Mouse (Mus musculus) thymus, adult 2 months (tissue): ENCODE data around the gene Kirrel3. TPM values are rescaled to one million over a fixed set of nuclear protein-coding genes. Genes with fewer than 3 reads are reported as not detected.

Experiments used
- DNase-seq: peaks from one replicate; pipeline ENCODE4 v3.0.0; 2021
- H3K27ac ChIP-seq: fragments of 200-500 bp; 2 replicates; pipeline ENCODE4 v1.5.1; 2012; ENCODE audit warnings: low read length, control low read depth; ENCODE audit not compliant: control insufficient read depth, insufficient read depth
- H3K27me3 ChIP-seq: fragments of 200-500 bp; 2 replicates; pipeline ENCODE4 v1.6.1; 2012; ENCODE audit warnings: mild to moderate bottlenecking, low read length, moderate library complexity, mixed read lengths; ENCODE audit not compliant: control insufficient read depth, insufficient read depth
- H3K36me3 ChIP-seq: fragments of 200-500 bp; 2 replicates; pipeline ENCODE4 v1.6.1; 2012; ENCODE audit warnings: mild to moderate bottlenecking, low read length, moderate library complexity; ENCODE audit not compliant: control insufficient read depth, insufficient read depth
- H3K4me1 ChIP-seq: fragments of 200-500 bp; replicated peaks from 2 replicates; pipeline ENCODE4 v1.6.1; 2012; ENCODE audit warnings: low read length; ENCODE audit not compliant: control insufficient read depth, insufficient read depth
- H3K4me3 ChIP-seq: fragments of 200-500 bp; 2 replicates; pipeline ENCODE4 v1.5.1; 2012; ENCODE audit warnings: mild to moderate bottlenecking, low read length, control low read depth, moderate library complexity; ENCODE audit not compliant: control insufficient read depth, insufficient read depth
- CTCF ChIP-seq: fragments of 200-500 bp; IDR thresholded peaks from 2 replicates; pipeline ENCODE4 v1.5.1; 2012; ENCODE audit warnings: mild to moderate bottlenecking, control low read depth, low read length, moderate library complexity, borderline replicate concordance; ENCODE audit not compliant: control insufficient read depth, poor library complexity, insufficient read depth; ENCODE audit errors: extremely low read depth
- POLR2A ChIP-seq: fragments of 200-500 bp; IDR thresholded peaks from 2 replicates; pipeline ENCODE4 v1.6.1; 2012; ENCODE audit warnings: mild to moderate bottlenecking, low read length, control low read depth, moderate library complexity; ENCODE audit not compliant: control insufficient read depth, poor library complexity, insufficient read depth; ENCODE audit errors: extremely low read depth
- WGBS: fragments of 180-500 bp; shearing (Covaris S2); methylation state at CpG from one replicate; pipeline ENCODE4 v1.1.7; 2018; 5-methylcytosine and 5-hydroxymethylcytosine counted together
- polyA plus RNA-seq: library from polyadenylated mRNA; depleted of rRNA; stranded (reverse); fragments of >200 nt; gene quantifications from 2 replicates; pipeline ENCODE4 v1.2.3, GENCODE M21; 2012

Gene Kirrel3
- polyA plus RNA-seq, 1 experiment: 1.2 TPM

DNA sequence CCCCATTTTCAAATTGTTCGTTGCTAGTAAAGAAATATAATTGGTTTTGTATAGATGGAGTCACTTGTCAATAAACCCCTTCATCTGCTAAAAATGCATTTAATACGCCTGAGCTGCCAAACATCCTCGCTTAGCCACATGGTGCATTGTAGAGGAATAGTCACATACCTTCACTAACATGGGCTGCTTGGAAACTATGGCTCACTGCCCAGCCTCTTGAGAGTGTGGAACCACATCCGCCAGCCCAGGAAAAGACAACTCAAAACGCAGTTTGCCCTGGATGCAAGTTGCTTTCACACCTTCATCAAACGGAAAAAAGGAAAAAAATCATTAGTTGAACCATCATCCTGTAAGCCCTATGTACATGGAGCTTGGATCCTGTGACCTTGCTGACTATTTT lies 472.0 kb downstream of the Kirrel3 start:
- Histone ChIP-seq H3K4me3 (no peak overlapping the region), H3K4me1 (no peaks in the 10 kb centered on the region), H3K36me3 (no peaks in the 10 kb centered on the region), H3K27me3 (no peaks in the 10 kb centered on the region), H3K27ac (no peak overlapping the region)
- DNase-seq: no peak
- no peak for TF ChIP-seq CTCF
- no peak for TF ChIP-seq POLR2A
- WGBS: 88% methylated on average over 6 of the region's 6 CpGs

DNA sequence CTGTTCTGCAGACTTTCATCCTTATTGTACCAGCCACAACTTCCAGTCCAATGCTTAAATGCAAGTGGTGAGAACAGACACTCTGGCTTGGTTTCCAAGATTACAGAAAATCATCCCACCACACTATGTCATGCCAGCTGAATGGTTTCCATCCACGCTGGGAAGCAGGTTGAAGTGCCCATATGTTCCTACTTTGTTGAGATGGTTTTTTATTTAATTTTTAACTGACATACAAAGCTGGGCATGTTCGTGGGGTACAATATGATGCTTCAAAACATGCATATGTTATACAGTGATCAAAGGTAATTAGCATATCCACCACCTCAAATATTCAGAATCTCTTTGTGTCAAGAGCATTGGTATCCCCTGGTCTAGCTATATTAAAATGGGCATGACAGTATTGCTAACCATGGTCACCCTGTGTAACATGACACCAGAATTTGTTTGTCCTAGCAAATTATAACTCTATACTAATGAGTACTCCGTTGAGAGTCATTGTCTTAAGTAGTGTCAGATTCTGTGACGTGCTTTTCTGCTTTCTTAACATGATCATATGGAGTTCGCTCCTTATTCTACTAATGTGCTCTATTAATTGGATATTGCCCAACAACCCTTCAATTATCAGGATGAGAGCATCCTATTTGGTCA lies 472.6 kb downstream of the Kirrel3 start:
- H3K4me3 ChIP-seq: no peak overlapping the region
- no peaks in the 10 kb centered on the region for H3K36me3 ChIP-seq
- TF ChIP-seq CTCF (no peak), POLR2A (no peak)
- no peaks in the 10 kb centered on the region for H3K4me1 ChIP-seq
- H3K27me3 ChIP-seq: no peaks in the 10 kb centered on the region
- no peak for DNase-seq
- H3K27ac ChIP-seq: no peak overlapping the region
- 88% methylated on average over 5 of the region's 5 CpGs for WGBS

DNA sequence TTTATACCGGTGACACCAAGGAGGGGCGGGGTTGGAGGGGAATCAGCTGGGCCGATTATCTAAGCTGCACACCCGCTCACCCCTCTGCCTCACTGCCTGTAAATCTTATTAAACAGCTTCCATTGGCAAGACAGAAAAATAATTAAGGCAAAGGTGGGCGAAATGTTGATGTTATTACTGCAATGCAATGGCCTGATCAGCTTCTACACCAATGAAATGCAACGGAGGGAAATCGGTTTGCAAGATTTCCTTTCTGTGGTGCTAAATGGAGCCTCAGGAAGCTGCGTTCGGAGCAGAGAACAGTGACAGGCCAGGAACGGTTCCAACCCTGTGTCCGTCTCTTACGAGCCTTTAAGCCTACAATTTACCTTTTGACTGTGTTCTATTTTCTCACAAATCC lies 475.0 kb downstream of the Kirrel3 start:
- no peak overlapping the region for H3K27ac ChIP-seq
- H3K36me3 ChIP-seq: no peaks in the 10 kb centered on the region
- WGBS: 68% methylated on average over 12 of the region's 12 CpGs
- no peaks in the 10 kb centered on the region for H3K27me3 ChIP-seq
- TF ChIP-seq POLR2A (no peak), CTCF (no peak)
- H3K4me1 ChIP-seq: no peaks in the 10 kb centered on the region
- no peak overlapping the region for H3K4me3 ChIP-seq
- no peak for DNase-seq

DNA sequence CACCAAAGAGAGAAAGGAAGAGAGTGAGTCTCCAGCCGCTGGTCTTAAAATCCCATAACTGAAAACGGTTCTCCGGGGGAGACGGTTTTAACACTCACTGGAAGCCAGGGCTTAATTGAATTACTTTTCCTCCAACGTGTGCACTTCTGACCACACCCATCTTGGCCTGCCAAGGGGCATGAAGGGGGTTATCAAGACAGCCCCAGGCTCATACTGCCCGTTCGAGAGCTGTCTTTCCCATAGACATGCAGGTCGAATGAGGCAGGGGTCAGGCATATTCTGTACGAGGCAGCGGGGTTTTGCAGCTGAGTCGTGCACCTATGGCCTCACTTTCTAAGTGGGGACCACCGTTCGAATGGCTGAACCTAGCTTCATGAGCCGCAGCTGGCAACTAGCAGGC lies 475.5 kb downstream of the Kirrel3 start:
- H3K27me3 ChIP-seq: no peaks in the 10 kb centered on the region
- H3K27ac ChIP-seq: no peak overlapping the region
- 84% methylated on average over 14 of the region's 14 CpGs for WGBS
- no peak for DNase-seq
- H3K4me3 ChIP-seq: no peak overlapping the region
- no peaks in the 10 kb centered on the region for H3K36me3 ChIP-seq
- no peak for TF ChIP-seq POLR2A
- no peak for TF ChIP-seq CTCF
- H3K4me1 ChIP-seq: no peaks in the 10 kb centered on the region

DNA sequence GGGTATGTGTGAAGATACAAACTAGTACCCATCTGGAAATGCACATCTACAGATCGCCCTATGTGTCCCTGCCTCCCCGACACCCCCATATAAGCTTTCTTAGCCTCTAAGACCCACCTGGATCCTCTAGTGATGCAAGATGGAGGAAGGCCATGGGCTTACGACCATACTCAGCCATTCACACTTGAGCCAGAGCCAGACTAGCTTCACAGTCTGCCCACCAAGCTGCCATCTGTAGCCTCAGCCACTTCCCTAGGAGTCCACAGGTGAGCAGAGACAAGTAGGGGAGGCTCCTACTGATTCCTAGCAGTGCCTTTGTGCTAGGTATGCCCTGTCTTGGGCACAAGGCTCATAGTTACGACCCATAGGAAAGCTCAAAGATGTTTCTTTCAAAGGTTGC lies 476.6 kb downstream of the Kirrel3 start:
- 95% methylated on average over 4 of the region's 4 CpGs for WGBS
- DNase-seq: no peak
- no peaks in the 10 kb centered on the region for H3K4me1 ChIP-seq
- no peak overlapping the region for H3K27ac ChIP-seq
- H3K36me3 ChIP-seq: no peaks in the 10 kb centered on the region
- H3K27me3 ChIP-seq: no peaks in the 10 kb centered on the region
- no peak overlapping the region for H3K4me3 ChIP-seq
- TF ChIP-seq CTCF: no peak
- no peak for TF ChIP-seq POLR2A

DNA sequence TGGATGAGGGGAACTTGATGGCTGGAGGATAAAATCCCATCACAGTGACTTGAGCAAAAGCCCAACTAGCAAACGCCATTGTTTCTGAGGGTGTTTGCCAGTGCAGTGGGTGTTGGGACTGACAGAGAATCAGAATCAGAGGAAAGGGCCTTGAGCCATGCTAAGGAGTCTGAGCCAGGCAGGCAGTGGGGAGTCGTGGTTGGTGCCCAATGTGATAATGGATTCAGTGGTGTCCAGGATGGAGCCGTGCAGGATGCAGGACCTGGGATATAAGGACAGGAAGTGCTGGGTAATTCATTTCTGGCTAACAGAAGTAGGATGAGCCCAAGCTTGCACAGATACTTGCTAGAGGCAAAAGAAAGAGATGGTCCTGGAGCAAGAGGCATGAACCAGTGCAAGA lies 477.9 kb downstream of the Kirrel3 start:
- no peak overlapping the region for H3K4me3 ChIP-seq
- H3K27ac ChIP-seq: no peak overlapping the region
- no peaks in the 10 kb centered on the region for H3K4me1 ChIP-seq
- H3K27me3 ChIP-seq: no peaks in the 10 kb centered on the region
- no peak for DNase-seq
- WGBS: 75% methylated on average over 3 of the region's 3 CpGs
- H3K36me3 ChIP-seq: no peaks in the 10 kb centered on the region
- no peak for TF ChIP-seq POLR2A
- no peak for TF ChIP-seq CTCF

DNA sequence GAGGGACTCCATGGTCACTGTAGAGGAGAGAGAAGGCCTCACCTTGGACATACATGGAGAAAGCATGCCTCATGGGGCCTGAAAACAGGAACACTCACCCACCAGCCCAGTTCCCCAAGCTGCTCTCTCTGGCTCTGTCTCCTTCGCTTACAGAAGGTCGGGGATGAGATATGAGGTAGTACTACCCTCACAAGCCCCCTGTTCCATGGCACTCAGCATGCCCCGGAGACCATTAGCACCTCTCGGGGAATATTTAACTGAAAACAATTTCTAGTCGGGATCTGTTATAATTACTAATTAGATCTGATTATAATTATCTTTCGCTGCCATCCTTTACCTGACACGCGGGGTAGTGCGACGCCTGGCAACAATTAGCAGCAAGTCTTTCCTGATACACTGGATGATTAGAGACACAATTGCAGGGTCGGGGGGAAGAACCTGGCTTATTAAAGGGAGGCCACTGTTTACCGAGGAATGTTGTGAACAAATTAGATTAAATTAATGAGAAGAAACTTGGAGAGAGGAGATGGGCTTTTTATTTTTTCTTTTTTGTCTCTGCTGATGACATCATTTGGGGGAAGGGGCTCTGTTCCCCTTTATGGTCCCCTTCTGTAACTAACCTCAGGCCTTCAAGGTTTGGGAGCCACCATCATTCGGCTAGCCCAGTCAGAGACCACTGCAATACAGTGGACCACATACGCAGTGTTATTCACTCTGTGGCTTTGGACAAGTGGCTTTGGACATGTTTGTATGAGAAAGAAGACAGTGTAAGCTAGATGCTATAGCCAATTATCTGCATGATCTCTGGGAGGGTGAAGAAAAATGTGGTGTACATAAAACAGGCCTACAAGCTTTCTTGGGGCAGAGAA lies 478.7 kb downstream of the Kirrel3 start:
- no peaks in the 10 kb centered on the region for H3K27me3 ChIP-seq
- H3K36me3 ChIP-seq: no peaks in the 10 kb centered on the region
- H3K4me3 ChIP-seq: no peak overlapping the region
- no peak for DNase-seq
- H3K4me1 ChIP-seq: no peaks in the 10 kb centered on the region
- no peak overlapping the region for H3K27ac ChIP-seq
- TF ChIP-seq POLR2A: no peak
- TF ChIP-seq CTCF: no peak
- 91% methylated on average over 14 of the region's 14 CpGs for WGBS
